Mouse (Mus musculus): ENCODE measurements around the gene Ephb2.
A peak's percentile ranks its signal among the peaks of the same experiment; 100 is the strongest.

Gene Ephb2

GRCm38 (mm10) chr4:136638890-136639289 lies 196.9 kb downstream of the Ephb2 start:
- DNase-seq, result no peak

GRCm38 (mm10) chr4:136638230-136638750 lies 197.5 kb downstream of the Ephb2 start:
- no peak for DNase-seq

- no peak for DNase-seq
Measured at GRCm38 (mm10) chr4:136637563-136638229, 198.1 kb downstream of the Ephb2 start.

- no peak for DNase-seq
Measured at GRCm38 (mm10) chr4:136636983-136637562, 198.7 kb downstream of the Ephb2 start.

- no peak for DNase-seq
Measured at GRCm38 (mm10) chr4:136636511-136636910, 199.3 kb downstream of the Ephb2 start.

GRCm38 (mm10) chr4:136635995-136636394 lies 199.8 kb downstream of the Ephb2 start:
- DNase-seq, result no peak

- DNase-seq, result peak; percentile 19
Measured at GRCm38 (mm10) chr4:136631237-136631994, 204.4 kb downstream of the Ephb2 start.

GRCm38 (mm10) chr4:136626590-136626989 lies 209.2 kb downstream of the Ephb2 start:
- no peak for DNase-seq

- DNase-seq, result no peak
Measured at GRCm38 (mm10) chr4:136622388-136622787, 213.4 kb downstream of the Ephb2 start, which contains the start of gene Lactbl1. TSS of gene Lactbl1 (plus strand) at chr4:136622621.

- no peak for DNase-seq
Measured at GRCm38 (mm10) chr4:136621956-136622355, 213.8 kb downstream of the Ephb2 start.

GRCm38 (mm10) chr4:136621336-136621735 lies 214.5 kb downstream of the Ephb2 start:
- DNase-seq, result no peak

GRCm38 (mm10) chr4:136613657-136614056 lies 222.1 kb downstream of the Ephb2 start:
- no peak for DNase-seq

- no peak for DNase-seq
Measured at GRCm38 (mm10) chr4:136610387-136610856, 225.4 kb downstream of the Ephb2 start, which contains the start of gene Tex46. TSS of gene Tex46 (plus strand) at chr4:136610437.

GRCm38 (mm10) chr4:136605756-136606485 lies 229.9 kb downstream of the Ephb2 start:
- DNase-seq, result no peak

GRCm38 (mm10) chr4:136602568-136602967 lies 233.2 kb downstream of the Ephb2 start, which contains the start of gene Kdm1a:
TSS of gene Kdm1a (minus strand) at chr4:136602723.
- peak; percentile 88 for DNase-seq

GRCm38 (mm10) chr4:136602018-136602554 lies 233.7 kb downstream of the Ephb2 start:
- peak; percentile 22 for DNase-seq

- peak; percentile 17 for DNase-seq
Measured at GRCm38 (mm10) chr4:136601476-136601875, 234.3 kb downstream of the Ephb2 start.

- DNase-seq, result no peak
Measured at GRCm38 (mm10) chr4:136600536-136600935, 235.3 kb downstream of the Ephb2 start.

GRCm38 (mm10) chr4:136599869-136600268 lies 235.9 kb downstream of the Ephb2 start:
- DNase-seq, result no peak

GRCm38 (mm10) chr4:136598268-136598876 lies 237.4 kb downstream of the Ephb2 start:
- DNase-seq, result no peak

All from kidney, adult 11 months (tissue).